Mouse (Mus musculus) macrophage (primary cell): ENCODE results near the gene Krtap1-5. TPM values are rescaled to one million over a fixed set of nuclear protein-coding genes. Genes with fewer than 3 reads are reported as not detected.

ENCODE experiments used
- H3K27ac ChIP-seq: fragments of 350-480 bp; formaldehyde crosslinking; 2 replicates; pipeline ENCODE4 v1.9.0; 2021
- H3K36me3 ChIP-seq: fragments of 350-480 bp; formaldehyde crosslinking; 2 replicates; pipeline ENCODE4 v1.9.0; 2021; ENCODE audit errors: inconsistent target
- H3K4me3 ChIP-seq: fragments of 350-480 bp; formaldehyde crosslinking; 2 replicates; pipeline ENCODE4 v1.9.0; 2021; ENCODE audit errors: inconsistent target
- H3K79me2 ChIP-seq: fragments of 350-480 bp; formaldehyde crosslinking; 2 replicates; pipeline ENCODE4 v1.9.0; 2021; ENCODE audit errors: inconsistent target
- WGBS: methylation state at CpG from one replicate; pipeline ENCODE4 v1.1.7; 2026; ENCODE audit warnings: inconsistent platforms; ENCODE audit not compliant: missing documents; 5-methylcytosine and 5-hydroxymethylcytosine counted together
- polyA plus RNA-seq: library from polyadenylated mRNA; stranded (reverse); fragments of 250-400 nt; gene quantifications from 3 replicates; pipeline ENCODE4 v1.2.4, GENCODE M21; 2018; ENCODE audit warnings: inconsistent platforms

The Krtap1-5 gene
- polyA plus RNA-seq, 1 experiment from 2014 or later = not detected

DNA sequence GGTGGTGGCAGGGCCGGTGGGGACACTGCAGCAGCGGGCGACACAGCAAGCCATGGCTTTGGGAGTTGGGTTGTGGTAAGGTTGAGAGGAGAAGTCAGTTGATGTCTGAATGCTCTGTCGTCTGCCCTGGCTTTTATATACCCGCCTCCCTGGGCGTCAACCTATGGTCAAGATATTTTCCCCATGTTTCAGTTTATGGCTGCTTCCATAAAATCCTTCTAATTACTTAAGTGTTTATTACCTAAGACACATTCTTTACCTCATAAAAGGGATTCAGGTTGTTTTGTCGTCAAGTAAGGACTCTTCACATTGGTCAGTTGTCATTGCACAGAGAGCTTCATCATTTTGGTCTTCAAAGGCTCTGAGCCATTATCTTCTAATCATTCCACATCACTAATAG is 14.3 kb downstream of the Krtap1-5 start, which contains the start of gene Krtap3-1:
Gene Krtap3-1, minus strand, starts transcription at position 101 of the 400 bp plus-strand sequence.
- 84% methylated on average over 7 of the region's 7 CpGs for WGBS
- Histone ChIP-seq H3K4me3 (no peak within 1 kb of the TSS), H3K36me3 (no peaks in the 10 kb centered on the region), H3K79me2 (no peaks in the 10 kb centered on the region), H3K27ac (no peak within 1 kb of the TSS)

DNA sequence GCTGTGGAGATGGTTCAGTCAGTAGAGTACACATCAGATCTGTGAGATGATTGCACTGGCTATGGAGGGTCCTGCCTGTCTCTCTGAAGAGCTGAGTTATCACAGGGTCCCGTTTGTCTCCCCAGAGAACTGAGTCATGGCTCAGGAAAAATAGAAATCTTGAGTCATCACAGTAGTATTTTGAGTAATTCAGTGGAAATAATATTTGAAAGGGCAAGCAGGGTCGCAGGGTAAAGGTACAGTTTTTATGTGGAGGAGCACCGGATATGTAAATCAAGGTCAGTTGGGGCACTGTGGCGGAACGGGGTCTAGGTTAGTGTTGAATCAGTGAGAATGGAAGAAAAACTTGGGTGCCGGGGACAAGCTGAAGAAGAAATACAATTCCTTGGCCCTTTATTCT is 18.2 kb downstream of the Krtap1-5 start:
- Histone ChIP-seq H3K79me2 (no peaks in the 10 kb centered on the region), H3K4me3 (no peak overlapping the region), H3K36me3 (no peaks in the 10 kb centered on the region), H3K27ac (no peak overlapping the region)
- WGBS = 81% methylated on average over 6 of the region's 6 CpGs

DNA sequence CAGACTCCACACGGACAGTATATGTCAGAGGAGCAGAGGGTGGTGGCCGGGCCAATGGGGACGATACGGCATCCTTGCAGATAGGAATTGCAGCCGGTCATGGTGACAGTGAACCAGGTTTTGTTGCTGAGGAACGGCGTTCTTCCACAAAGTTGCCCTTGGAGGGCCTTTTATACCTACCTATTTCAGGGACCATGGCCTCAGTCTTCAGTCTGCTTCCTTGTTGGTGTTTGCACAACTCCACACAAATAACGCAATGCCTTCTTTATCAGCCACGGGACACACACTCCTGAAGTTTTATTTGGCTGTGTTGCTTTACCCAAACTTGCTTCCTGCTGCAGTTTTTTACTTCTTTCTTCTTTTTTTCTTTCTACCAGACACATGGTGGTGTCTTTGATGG is 21.4 kb downstream of the Krtap1-5 start, which contains the start of gene Gm11939:
Gene Gm11939, minus strand, starts transcription at position 101 of the 400 bp plus-strand sequence.
- H3K36me3 ChIP-seq = no peaks in the 10 kb centered on the region
- H3K79me2 ChIP-seq = no peaks in the 10 kb centered on the region
- WGBS = 94% methylated on average over 9 of the region's 9 CpGs
- no peak within 1 kb of the TSS for H3K27ac ChIP-seq
- H3K4me3 ChIP-seq = no peak within 1 kb of the TSS

DNA sequence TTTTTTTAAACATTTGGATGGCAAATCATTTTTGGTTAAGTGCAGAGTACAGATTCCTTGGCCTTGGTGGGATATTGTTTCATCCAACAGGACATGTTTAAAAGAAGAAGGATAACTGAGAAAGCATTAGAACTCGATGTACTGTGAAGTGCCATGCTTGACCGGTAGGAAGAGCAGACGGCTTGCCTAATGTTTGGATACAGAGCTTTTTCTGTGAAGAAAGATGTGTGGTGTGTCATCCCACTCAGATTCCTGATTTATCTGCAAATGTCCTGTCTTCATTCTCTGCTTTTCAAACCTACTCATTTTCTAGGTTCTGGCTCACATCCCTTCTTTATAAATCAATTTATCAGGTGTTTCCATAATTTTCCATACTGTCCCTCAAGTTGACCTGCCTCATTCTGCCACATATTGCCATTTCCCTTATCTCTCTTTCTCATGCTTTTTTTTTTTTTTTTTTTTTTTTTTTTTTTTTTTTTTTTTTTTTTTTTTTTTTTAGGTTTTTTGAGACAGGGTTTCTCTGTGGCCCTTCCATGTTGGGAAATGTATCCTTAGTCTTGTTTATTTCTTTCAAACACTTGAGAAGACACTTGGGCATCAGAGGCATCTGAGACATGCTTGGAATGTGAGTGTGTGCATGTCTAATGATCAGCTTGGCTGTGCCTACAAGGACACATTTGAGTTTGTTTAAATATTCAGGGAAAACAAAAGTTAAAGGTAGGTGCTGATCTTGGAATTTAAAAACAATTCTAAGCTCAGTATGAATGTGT is 22.7 kb downstream of the Krtap1-5 start:
- H3K4me3 ChIP-seq = no peak overlapping the region
- no peak overlapping the region for H3K27ac ChIP-seq
- H3K79me2 ChIP-seq = no peaks in the 10 kb centered on the region
- H3K36me3 ChIP-seq = no peaks in the 10 kb centered on the region
- WGBS = 78% methylated on average over 3 of the region's 3 CpGs

DNA sequence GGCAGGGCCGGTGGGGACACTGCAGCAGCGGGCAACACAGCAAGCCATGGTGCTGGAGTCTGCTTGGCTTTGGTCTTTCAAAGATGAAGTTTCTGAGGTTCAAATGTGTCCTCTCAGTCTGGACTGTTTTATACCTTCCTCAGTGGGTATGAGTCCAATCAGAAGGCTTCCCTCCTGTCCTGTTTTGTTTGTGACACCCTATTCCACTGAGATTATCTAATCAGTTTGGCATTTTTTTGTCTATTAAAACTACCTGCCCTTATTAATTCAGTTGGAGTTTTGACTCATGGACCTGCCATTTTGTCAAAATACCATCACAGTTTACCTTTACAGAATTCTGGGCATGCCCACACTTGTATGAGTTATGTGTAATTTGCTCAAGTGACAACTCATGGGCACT is 24.1 kb downstream of the Krtap1-5 start, which contains the start of gene Krtap3-2:
Gene Krtap3-2, minus strand, starts transcription at position 101 of the 400 bp plus-strand sequence.
- WGBS = 50% methylated on average over 2 of the region's 2 CpGs
- no peak within 1 kb of the TSS for H3K4me3 ChIP-seq

DNA sequence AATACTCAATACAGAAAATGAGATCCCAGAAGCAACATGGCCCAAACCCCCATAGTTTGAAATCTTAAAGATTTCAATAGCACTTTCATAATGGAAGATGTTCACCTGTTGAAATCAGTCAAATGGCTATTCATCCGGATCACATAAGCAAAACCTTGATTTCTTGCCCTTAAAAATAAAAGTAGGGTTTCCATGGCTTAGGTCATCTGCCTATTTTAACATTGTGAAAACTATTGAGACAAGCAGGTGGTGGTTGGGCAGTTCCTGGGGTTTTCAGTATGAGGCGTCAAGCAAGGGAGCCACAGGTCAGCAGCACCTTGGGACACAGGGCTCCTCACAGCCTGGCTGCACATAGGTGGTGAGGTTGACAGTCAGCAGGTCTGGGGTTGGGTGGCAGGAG is 24.6 kb downstream of the Krtap1-5 start:
- 70% methylated on average over 2 of the region's 2 CpGs for WGBS
- no peak overlapping the region for H3K4me3 ChIP-seq

More for the DNA sequence above, 24.1 kb downstream of the Krtap1-5 start, which contains the start of gene Krtap3-2:
- no peak within 1 kb of the TSS for H3K27ac ChIP-seq
- no peaks in the 10 kb centered on the region for H3K79me2 ChIP-seq
- H3K36me3 ChIP-seq = no peaks in the 10 kb centered on the region

DNA sequence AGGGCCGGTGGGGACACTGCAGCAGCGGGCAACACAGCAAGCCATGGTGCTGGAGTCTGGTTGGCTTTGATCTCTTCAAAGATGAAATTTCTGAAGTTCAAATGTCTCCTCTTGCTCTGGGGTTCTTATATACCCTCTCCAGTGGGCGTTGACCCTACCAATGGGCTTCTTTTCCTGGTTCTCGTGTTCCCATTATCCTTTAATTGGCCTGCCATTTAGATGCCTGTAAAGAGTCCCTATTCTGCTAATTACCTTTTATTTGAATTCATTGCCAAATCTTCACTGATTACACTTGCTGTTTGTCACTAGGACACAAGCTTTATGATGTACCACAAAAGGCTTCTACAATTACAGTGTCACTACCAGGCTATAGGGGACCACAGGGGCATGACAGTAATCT is 30.1 kb downstream of the Krtap1-5 start, which contains the start of gene Krtap3-3:
Gene Krtap3-3, minus strand, starts transcription at position 101 of the 400 bp plus-strand sequence.
- Histone ChIP-seq H3K4me3 (no peak within 1 kb of the TSS), H3K36me3 (no peaks in the 10 kb centered on the region), H3K27ac (no peak within 1 kb of the TSS), H3K79me2 (no peaks in the 10 kb centered on the region)
- WGBS = 69% methylated on average over 4 of the region's 4 CpGs

More for the DNA sequence above, 24.6 kb downstream of the Krtap1-5 start:
- Histone ChIP-seq H3K27ac (no peak overlapping the region), H3K79me2 (no peaks in the 10 kb centered on the region), H3K36me3 (no peaks in the 10 kb centered on the region)

DNA sequence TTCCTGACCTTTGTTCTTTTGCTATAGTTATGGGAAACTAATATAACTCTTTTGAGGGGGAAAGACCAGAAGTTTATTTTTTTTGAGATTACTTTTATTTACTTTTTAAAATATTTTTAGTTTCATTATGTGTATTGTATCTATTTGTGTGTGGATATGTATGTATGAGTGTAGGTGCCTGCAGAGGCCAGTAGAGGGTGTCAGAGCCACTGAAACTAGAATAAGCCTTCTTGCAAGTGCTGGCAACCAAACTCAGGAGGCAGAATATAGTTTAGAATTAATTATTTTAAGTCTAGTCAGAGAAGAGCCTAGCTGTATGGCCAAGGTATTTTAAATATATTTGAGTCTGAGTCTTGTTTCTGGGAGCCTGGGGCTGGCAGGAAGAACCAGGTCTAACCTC is 32.9 kb downstream of the Krtap1-5 start:
- Histone ChIP-seq H3K36me3 (no peaks in the 10 kb centered on the region), H3K4me3 (no peak overlapping the region), H3K27ac (no peak overlapping the region), H3K79me2 (no peaks in the 10 kb centered on the region)

DNA sequence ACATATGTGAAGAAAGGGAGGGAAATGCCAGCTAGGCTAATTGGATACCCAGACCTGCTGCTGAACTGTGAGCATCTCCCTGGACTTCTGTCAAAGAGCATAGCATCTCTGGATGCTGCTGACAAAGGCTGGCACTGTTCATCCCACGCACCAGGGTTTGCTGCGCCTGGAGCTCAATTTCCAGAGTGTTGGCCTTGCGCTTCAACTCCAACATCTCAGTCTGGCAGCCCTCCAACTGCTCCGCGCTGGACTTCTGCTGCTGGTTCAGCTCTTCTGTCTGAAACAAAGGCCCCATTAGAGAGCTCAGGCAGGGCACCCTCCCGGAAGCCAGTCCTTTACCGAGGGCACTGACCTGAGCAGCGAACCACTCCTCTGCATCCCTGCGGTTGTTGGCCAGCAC is 41.1 kb downstream of the Krtap1-5 start:
- WGBS = 89% methylated on average over 9 of the region's 9 CpGs
- H3K79me2 ChIP-seq = no peaks in the 10 kb centered on the region

More for the DNA sequence above, 41.1 kb downstream of the Krtap1-5 start:
- Histone ChIP-seq H3K27ac (no peak overlapping the region), H3K36me3 (no peaks in the 10 kb centered on the region), H3K4me3 (no peak overlapping the region)

Other genes with a start within 250 kb of the Krtap1-5 start
- not detected in 3 replicates for gene Krt26, start 243.1 kb downstream of the Krtap1-5 start, polyA plus RNA-seq
- not detected in 3 replicates for gene Krt27, start 229.9 kb downstream of the Krtap1-5 start, polyA plus RNA-seq
- gene Krt28, start 206.1 kb downstream of the Krtap1-5 start, polyA plus RNA-seq = not detected in 3 replicates
- gene Krt10, start 191.7 kb downstream of the Krtap1-5 start, polyA plus RNA-seq = 1.2 to 2.7 TPM (median 2.0 TPM) in 3 replicates
- not detected in 3 replicates for gene Krt12, start 158.8 kb downstream of the Krtap1-5 start, polyA plus RNA-seq
- gene Krt20, start 142.9 kb downstream of the Krtap1-5 start, polyA plus RNA-seq = not detected in 3 replicates
- not detected in 3 replicates for gene Krt23, start 87.9 kb downstream of the Krtap1-5 start, polyA plus RNA-seq
- not detected in 3 replicates for gene Krt39, start 59.7 kb downstream of the Krtap1-5 start, polyA plus RNA-seq
- not detected in 3 replicates for gene Krt40, start 37.9 kb downstream of the Krtap1-5 start, polyA plus RNA-seq
- gene Krtap3-3, start 30.2 kb downstream of the Krtap1-5 start, polyA plus RNA-seq = not detected in 3 replicates
- gene Krtap3-2, start 24.2 kb downstream of the Krtap1-5 start, polyA plus RNA-seq = not detected in 3 replicates
- not detected in 3 replicates for gene Gm11939, start 21.6 kb downstream of the Krtap1-5 start, polyA plus RNA-seq
- gene Krtap3-1, start 14.4 kb downstream of the Krtap1-5 start, polyA plus RNA-seq = not detected in 3 replicates
- gene Krtap1-4, start 2.6 kb upstream of the Krtap1-5 start, polyA plus RNA-seq = not detected in 3 replicates
- gene Krtap1-3, start 10.3 kb upstream of the Krtap1-5 start, polyA plus RNA-seq = not detected in 3 replicates
- not detected in 3 replicates for gene Krtap9-3, start 17.1 kb upstream of the Krtap1-5 start, polyA plus RNA-seq
- gene Gm11938, start 22.3 kb upstream of the Krtap1-5 start, polyA plus RNA-seq = not detected in 3 replicates
- not detected in 3 replicates for gene Gm11937, start 29.2 kb upstream of the Krtap1-5 start, polyA plus RNA-seq
- not detected in 3 replicates for gene Krtap2-4, start 33.8 kb upstream of the Krtap1-5 start, polyA plus RNA-seq
- not detected in 3 replicates for gene Gm11562, start 39.4 kb upstream of the Krtap1-5 start, polyA plus RNA-seq
- gene Krtap4-1, start 47.2 kb upstream of the Krtap1-5 start, polyA plus RNA-seq = not detected in 3 replicates
- not detected in 3 replicates for gene Krtap4-2, start 54.1 kb upstream of the Krtap1-5 start, polyA plus RNA-seq
- gene Krtap4-7, start 63.1 kb upstream of the Krtap1-5 start, polyA plus RNA-seq = not detected in 3 replicates
- not detected in 3 replicates for gene Gm11555, start 69.2 kb upstream of the Krtap1-5 start, polyA plus RNA-seq
- not detected in 3 replicates for gene Gm11563, start 77.9 kb upstream of the Krtap1-5 start, polyA plus RNA-seq
- not detected in 3 replicates for gene Krtap4-6, start 84.9 kb upstream of the Krtap1-5 start, polyA plus RNA-seq
- not detected in 3 replicates for gene Gm14190, start 109.7 kb upstream of the Krtap1-5 start, polyA plus RNA-seq
- gene Gm14180, start 153.3 kb upstream of the Krtap1-5 start, polyA plus RNA-seq = not detected in 3 replicates
- gene Gm11595, start 191.9 kb upstream of the Krtap1-5 start, polyA plus RNA-seq = not detected in 3 replicates
- gene Krtap4-8, start 199.7 kb upstream of the Krtap1-5 start, polyA plus RNA-seq = not detected in 3 replicates
- not detected in 3 replicates for gene Krtap4-9, start 204.2 kb upstream of the Krtap1-5 start, polyA plus RNA-seq
- gene Gm11596, start 212.5 kb upstream of the Krtap1-5 start, polyA plus RNA-seq = not detected in 3 replicates
- gene Gm11569, start 217.9 kb upstream of the Krtap1-5 start, polyA plus RNA-seq = not detected in 3 replicates
- not detected in 3 replicates for gene Gm11554, start 223.4 kb upstream of the Krtap1-5 start, polyA plus RNA-seq
- not detected in 3 replicates for gene Krtap4-13, start 228.9 kb upstream of the Krtap1-5 start, polyA plus RNA-seq
- not detected in 3 replicates for gene Gm11564, start 234.7 kb upstream of the Krtap1-5 start, polyA plus RNA-seq